Mouse (Mus musculus) myocyte (in vitro differentiated cells): ENCODE data around the gene Tubgcp3. TPM values are rescaled to one million over a fixed set of nuclear protein-coding genes. Genes with fewer than 3 reads are reported as not detected.

Source experiments
- polyA plus RNA-seq: library from polyadenylated mRNA; unstranded; fragments of >200 nt; fragmentation: generic; extraction: Trizol; gene quantifications from one replicate; pipeline ENCODE4 v1.2.1, GENCODE M21; 2012; ENCODE audit warnings: missing spikeins

Gene Tubgcp3
- polyA plus RNA-seq, 1 experiment: 14.0 TPM

Other genes starting within 250 kb of the Tubgcp3 start
- gene Spaca7, start 99.2 kb downstream of the Tubgcp3 start, polyA plus RNA-seq: not detected
- 13.8 TPM for gene Atp11a, start 84.8 kb upstream of the Tubgcp3 start, polyA plus RNA-seq
- gene Mcf2l, start 201.6 kb upstream of the Tubgcp3 start, polyA plus RNA-seq: 1.2 TPM